Mouse (Mus musculus): ENCODE data around the gene Olfr715b. TPM values are rescaled to one million over a fixed set of nuclear protein-coding genes. Genes with fewer than 3 reads are reported as not detected.
"Not testable (repeated sequence)": the region's sequence is repeated elsewhere in the genome, so short reads cannot be mapped to it uniquely, and the experiment has no call there.

Gene Olfr715b
- total RNA-seq (2021), result not detected
- long read RNA-seq, experiment 1, result 0 reads
- long read RNA-seq, experiment 2, result 0 reads

DNA sequence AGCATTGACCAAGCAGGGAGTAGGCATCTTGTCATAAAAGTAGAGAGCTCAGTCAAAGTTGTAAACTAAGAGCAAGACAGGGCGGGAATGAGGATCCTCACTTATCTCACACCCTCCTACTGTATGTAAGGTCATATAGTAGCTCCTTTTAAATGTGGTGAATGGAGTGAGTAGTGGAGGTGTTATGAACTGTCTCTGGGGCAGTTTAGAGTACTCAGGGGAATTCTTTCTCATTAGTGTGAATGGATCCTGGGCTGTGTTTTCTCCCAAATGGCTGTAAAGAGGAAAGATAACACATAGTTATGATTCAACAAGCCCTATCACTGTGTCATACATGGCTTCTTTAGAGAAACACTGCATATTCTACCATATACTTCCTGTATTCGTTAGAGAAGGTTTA is at the start of gene Olfr715b:
Gene Olfr715b, minus strand, starts transcription at position 101 of the 400 bp plus-strand sequence.
- intact Hi-C loops (cut with DNase I), result not testable (repeated sequence)

DNA sequence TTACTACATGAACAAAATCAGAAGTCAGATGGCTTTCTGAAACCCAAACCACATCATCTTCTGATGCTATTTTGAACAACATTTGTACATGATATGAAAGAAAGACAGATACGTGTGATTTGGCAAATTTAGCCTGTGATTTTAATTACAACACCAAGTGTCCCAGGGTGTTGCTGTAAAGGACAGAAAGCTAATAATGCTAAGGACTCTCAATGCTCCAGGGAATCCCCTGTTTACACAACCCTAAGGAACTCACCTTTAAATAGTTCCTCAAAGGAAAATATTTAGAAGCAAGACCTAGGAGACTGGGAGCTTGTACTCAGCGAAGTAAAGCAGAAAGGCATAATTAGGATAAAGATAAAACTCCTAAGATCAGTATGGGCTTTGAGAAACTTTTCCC is 27.9 kb upstream of the Olfr715b start, which contains the start of gene Olfr716:
Gene Olfr716, plus strand, starts transcription at position 301 of the 400 bp plus-strand sequence.
- intact Hi-C loops (cut with DNase I); DNase-seq: not testable (repeated sequence)

More for the DNA sequence above, at the start of gene Olfr715b:
- not testable (repeated sequence) for DNase-seq

DNA sequence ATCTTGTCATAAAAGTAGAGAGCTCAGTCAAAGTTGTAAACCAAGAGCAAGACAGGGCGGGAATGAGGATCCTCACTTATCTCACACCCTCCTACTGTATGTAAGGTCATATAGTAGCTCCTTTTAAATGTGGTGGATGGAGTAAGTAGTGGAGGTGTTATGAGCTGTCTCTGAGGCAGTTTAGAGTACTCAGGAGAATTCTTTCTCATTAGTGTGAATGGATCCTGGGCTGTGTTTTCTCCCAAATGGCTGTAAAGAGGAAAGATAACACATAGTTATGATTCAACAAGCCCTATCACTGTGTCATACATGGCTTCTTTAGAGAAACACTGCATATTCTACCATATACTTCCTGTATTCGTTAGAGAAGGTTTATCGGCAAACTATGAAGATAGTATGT is 20.8 kb upstream of the Olfr715b start, which contains the start of gene Olfr715:
Gene Olfr715, minus strand, starts transcription at position 101 of the 400 bp plus-strand sequence.
- intact Hi-C loops (cut with DNase I); DNase-seq: not testable (repeated sequence)

DNA sequence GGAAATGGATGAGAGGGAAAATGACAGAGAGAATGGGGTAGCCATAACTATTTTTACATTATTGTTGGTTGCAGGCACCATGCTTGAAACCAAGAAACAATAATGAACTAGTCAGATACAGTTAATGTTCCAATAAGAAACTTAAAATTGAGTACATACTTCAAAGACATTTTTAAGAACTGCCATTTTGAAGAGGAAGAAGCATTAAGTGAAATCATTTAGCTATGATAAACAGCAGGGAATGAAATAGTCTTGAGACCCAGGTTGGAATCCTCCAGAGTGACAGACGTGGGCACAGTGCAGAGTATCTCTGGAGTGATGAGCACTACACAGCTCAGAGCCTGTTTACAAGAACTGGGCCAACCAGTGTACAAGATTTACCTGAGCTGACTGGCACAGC is 17.2 kb downstream of the Olfr715b start, which contains the start of gene Olfr17:
Gene Olfr17, plus strand, starts transcription at position 301 of the 400 bp plus-strand sequence.
- no peak for DNase-seq
- intact Hi-C loops (cut with DNase I), result no loop called here

- intact Hi-C loops (cut with DNase I), result no loop called here
Observed at GRCm38 (mm10) chr7:107070681-107071080, 39.5 kb downstream of the Olfr715b start, which contains the start of gene Olfr714. Olfr714 (plus strand) TSS chr7:107070981.

More at GRCm38 (mm10) chr7:107070681-107071080, 39.5 kb downstream of the Olfr715b start, which contains the start of gene Olfr714:
- DNase-seq, result no peak

Other genes starting within 250 kb of the Olfr715b start
- gene Olfr704, start 247.2 kb downstream of the Olfr715b start, total RNA-seq (2021), result not detected
- not detected for gene Olfr705, start 233.5 kb downstream of the Olfr715b start, total RNA-seq (2021)
- not detected for gene Olfr706, start 222.2 kb downstream of the Olfr715b start, total RNA-seq (2021)
- not detected for gene Olfr707, start 209.1 kb downstream of the Olfr715b start, total RNA-seq (2021)
- gene Olfr1532-ps1, start 202.4 kb downstream of the Olfr715b start, total RNA-seq (2021), result not detected
- not detected for gene Olfr709-ps1, start 178.2 kb downstream of the Olfr715b start, total RNA-seq (2021)
- not detected for gene Olfr710, start 162.1 kb downstream of the Olfr715b start, total RNA-seq (2021)
- not detected for gene Olfr6, start 146.4 kb downstream of the Olfr715b start, total RNA-seq (2021)
- not detected for gene Olfr711, start 134.9 kb downstream of the Olfr715b start, total RNA-seq (2021)
- not detected for gene Olfr2, start 104.3 kb downstream of the Olfr715b start, total RNA-seq (2021)
- gene Olfr713, start 79.2 kb downstream of the Olfr715b start, total RNA-seq (2021), result not detected
- gene Olfr714, start 39.4 kb downstream of the Olfr715b start, total RNA-seq (2021), result not detected
- gene Olfr17, start 17.1 kb downstream of the Olfr715b start, total RNA-seq (2021), result not detected
- not detected for gene Olfr715, start 20.7 kb upstream of the Olfr715b start, total RNA-seq (2021)
- gene Olfr716, start 28.0 kb upstream of the Olfr715b start, total RNA-seq (2021), result not detected
- gene Nlrp14, start 56.6 kb upstream of the Olfr715b start, total RNA-seq (2021), result not detected
- not detected for gene Rbmxl2, start 99.1 kb upstream of the Olfr715b start, total RNA-seq (2021)

Measured in gastrocnemius, postnatal 36 days (tissue).